Mouse (Mus musculus) spleen, postnatal 36 days (tissue): Measurements from ENCODE around the gene Cd19.
A peak's percentile ranks its signal among the peaks of the same experiment; 100 is the strongest.
"Not testable (repeated sequence)": the region's sequence is repeated elsewhere in the genome, so short reads cannot be mapped to it uniquely, and the experiment has no call there.

ENCODE experiments used
- DNase-seq, 2 experiments: peaks; one replicate each; pipeline ENCODE4 v3.0.0; 2022; ENCODE audit warnings: low spot score in 2 of 2, mixed read lengths in 1 of 2

Cd19 gene

DNA sequence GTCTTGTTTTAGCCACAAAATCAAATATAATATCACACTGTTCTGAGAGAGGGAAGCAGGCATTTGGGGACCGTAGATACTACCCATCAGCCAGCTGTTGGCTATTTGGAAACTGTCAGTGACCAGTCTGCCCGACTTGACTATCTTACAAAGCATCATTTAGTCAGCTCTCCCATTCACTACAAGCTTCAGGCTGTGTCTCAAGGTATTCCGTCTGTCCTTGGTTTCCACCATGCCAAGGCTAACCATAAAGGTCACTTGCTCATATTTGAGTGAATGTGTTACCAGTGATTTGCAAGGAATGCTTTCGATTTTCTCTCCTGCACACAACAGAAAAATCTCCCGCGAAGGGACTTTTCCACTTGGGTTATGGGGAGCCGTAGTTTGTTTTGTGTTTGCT is 20.0 kb upstream of the Cd19 start:
- no peak for DNase-seq

- DNase-seq = no peak
Measured at GRCm38 (mm10) chr7:126430167-126430566, 15.5 kb upstream of the Cd19 start.

GRCm38 (mm10) chr7:126429503-126429898 is 14.8 kb upstream of the Cd19 start:
- DNase-seq = no peak

- DNase-seq = peak; percentile 88 to 89
Measured at GRCm38 (mm10) chr7:126428631-126429502, 14.2 kb upstream of the Cd19 start, which contains the start of gene Rabep2. Rabep2 (plus strand) TSS chr7:126428759.

- DNase-seq = no peak
Measured at GRCm38 (mm10) chr7:126428154-126428553, 13.5 kb upstream of the Cd19 start.

DNA sequence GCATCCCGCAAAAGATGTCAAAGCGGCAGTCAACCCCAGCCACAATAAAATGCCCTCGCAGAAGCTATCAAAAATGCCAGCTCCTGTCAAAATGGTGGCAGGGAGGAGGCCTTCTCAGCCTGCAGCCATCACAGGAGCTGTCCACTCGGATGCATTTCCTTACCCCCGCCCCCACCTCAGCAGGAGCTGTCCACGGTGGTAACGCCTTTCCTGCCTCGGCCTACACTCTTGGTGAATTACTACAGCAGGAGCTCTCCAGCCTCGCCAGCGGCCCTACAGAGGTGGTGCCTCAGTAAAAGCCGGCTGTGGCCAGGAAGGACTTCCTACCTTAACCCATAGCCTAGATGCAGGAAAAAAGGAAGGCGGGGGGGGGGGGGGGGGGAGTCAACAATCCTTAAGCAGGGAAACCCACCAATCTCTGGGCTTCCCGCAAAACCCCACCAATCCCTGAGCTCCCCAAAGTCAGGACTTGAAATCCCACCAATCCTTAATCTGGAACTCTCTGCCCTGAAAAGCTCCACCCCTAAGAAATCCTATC is 12.7 kb upstream of the Cd19 start:
- DNase-seq = peak; percentile 25 to 26

DNA sequence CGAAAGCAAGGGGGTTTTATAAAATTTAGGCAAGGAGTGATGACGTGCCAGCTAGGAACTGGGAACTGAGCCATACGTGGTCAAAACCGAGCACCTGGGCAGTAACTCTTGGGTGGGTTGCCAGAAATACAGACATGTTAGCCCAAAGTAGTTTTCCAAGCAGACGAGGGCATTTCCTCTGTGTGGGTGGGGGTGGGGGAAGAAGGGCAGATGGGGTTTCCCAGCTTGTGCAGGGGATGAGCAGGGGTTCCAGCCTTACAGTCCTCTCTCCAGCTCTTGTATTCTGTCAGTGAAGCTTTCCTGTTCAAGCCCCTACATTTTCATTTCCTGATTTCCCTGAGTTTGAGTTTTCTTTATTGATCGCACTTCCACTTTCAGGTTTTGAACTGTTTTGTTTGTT is 9.5 kb upstream of the Cd19 start:
- no peak for DNase-seq

DNA sequence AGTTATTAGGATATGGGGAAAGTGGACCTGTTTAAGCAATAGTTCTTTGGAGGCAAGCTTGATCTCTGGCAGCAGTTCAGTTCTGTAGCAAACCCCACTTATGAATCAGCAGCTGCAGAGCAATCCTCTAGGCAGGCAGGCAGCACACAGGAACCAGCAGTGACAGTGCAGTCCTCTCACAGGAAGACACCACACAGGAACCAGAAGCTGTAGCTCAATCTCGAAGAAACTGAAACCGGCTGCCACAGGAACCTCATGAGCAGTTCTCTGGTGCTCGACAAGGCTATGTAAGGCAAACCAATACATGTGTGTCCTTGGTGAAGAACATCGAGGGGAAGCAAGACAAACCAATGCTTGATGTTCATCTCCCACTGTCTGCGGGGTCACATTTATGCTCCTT is 7.1 kb upstream of the Cd19 start:
- DNase-seq = peak; percentile 75 to 79

GRCm38 (mm10) chr7:126418496-126418895 is 3.8 kb upstream of the Cd19 start:
- DNase-seq = no peak

DNA sequence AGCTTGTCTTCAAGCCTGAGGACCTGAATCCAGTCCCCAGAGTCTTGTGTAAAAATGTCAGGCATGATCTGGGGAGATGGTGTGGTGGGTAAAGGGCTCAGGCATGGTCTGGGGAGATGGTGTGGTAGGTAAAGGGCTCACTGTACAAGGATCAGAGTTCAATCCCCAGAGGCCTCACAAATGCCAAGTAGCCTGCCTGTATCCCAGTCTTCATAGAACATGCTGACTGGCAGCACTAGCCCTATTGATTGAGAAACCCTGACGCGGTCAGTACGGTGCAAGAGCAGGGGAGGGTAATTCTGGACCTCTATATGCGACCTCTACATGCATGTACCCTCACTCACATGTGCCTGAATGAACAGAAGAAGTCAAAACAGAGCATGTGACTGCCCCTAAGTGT is 2.9 kb upstream of the Cd19 start:
- DNase-seq = no peak

GRCm38 (mm10) chr7:126417045-126417444 is 2.4 kb upstream of the Cd19 start:
- peak; percentile 72 to 76 for DNase-seq

GRCm38 (mm10) chr7:126416615-126417014 is 1.9 kb upstream of the Cd19 start:
- peak; percentile 88 to 89 for DNase-seq

DNA sequence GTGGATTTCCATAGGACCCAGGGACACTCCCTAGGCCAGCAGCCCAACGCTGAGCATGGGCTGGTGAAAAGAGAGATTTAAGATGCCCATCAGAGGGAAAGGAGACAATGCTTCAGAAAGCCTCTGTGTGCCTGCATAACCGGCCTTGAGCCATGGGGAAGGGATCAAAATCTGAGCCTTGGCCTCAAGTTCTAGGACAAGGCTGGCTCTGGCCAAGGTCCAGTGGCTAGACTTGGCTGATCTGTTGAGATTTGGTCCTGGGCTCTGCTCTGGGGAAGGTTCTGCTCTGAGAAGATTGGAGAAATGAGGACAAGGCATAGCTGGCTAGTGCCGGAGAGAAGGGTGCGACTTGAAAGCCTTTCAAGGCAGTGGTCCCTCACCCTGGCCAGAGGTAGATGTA is 3.6 kb downstream of the Cd19 start:
- DNase-seq = no peak

DNA sequence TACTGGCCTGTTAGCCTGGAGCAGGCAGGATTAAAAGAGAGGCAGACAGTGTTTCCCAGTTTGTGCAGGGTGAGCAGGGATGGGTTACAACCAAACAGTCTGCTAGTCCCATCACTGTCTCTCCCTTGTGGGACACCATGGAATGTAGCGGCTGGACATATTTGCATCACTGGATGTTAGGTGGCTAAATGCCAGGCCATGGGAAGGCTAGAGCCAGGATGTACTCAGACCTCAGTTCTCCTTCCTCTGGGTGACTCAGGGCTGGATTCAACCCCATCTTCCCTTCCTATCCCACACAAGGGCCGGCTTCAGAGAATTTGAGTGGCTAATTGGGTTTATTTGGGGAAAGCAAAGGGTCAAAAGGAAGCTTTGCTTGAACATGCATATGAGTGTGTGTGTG is 6.0 kb downstream of the Cd19 start:
- no peak for DNase-seq

DNA sequence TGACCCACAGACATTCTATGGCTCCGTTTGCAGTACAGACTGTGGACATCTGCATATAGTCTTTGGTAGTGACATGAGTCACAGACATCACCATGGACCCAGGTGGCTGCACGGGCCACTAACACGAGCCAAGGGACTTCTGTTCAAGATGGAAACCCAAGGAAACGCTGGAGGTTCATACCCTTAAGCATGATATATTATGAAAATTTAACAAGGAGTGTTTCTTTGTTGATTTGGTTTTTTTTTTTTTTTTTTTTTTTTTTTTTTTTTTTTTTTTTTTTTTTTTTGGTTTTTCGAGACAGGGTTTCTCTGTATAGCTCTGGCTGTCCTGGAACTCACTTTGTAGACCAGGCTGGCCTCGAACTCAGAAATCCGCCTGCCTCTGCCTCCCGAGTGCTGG is 12.2 kb downstream of the Cd19 start:
- not testable (repeated sequence) for DNase-seq

DNA sequence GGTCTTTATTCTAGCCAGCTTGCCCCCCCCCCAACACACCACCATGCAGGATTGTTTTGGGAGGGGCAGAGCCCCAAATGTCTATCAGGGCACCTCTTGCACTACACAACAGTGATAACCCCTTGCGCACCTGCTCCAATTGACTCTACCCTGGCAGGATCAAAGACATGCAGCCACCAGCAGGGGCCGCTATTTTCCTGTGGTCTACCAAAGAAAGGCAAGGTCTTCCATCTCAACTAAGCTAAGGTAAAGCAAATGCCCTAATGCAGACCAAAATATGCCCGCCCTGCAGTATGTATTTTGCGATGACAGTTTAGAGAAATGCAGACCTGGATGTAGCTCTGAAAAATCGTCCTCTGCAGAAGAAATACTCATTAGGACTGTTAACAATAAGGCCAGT is 15.1 kb downstream of the Cd19 start:
- peak; percentile 83 to 88 for DNase-seq

GRCm38 (mm10) chr7:126397822-126398221 is 16.9 kb downstream of the Cd19 start:
- DNase-seq = no peak

- no peak for DNase-seq
Measured at GRCm38 (mm10) chr7:126397221-126397620, 17.5 kb downstream of the Cd19 start.

- peak; percentile 90 to 96 for DNase-seq
Measured at GRCm38 (mm10) chr7:126396298-126397119, 18.2 kb downstream of the Cd19 start, which contains the start of gene Nfatc2ip. Nfatc2ip (minus strand) TSS chr7:126396737.

- DNase-seq = not testable (repeated sequence)
Measured at GRCm38 (mm10) chr7:126392086-126392884, 22.4 kb downstream of the Cd19 start.

DNA sequence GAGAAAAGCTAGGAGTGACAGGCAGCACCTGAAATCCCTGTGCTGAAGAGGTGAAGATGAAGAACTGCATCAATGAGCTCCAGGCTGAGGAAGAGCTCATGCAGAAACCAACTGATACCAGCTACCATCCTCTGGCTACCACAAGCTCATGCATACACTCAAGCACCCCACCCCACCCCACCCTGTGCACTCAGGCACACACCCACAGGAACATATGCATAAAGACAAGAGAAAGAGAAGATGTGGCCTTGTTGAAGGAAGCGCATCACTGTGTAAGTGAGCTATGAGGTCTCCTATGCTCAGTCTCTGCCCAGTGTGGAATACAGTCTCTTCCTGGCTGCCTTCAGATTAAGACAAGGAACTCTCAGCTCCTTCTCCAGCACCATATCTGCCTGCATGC is 26.5 kb downstream of the Cd19 start:
- no peak for DNase-seq

GRCm38 (mm10) chr7:126383565-126383964 is 31.1 kb downstream of the Cd19 start:
- no peak for DNase-seq
